Mouse (Mus musculus) splenic B cell, adult 2 months (primary cell): ENCODE data around the gene Zfp979.

ENCODE experiments used
- DNase-seq: peaks from one replicate; pipeline ENCODE4 v3.0.0-alpha.2; 2011; ENCODE audit warnings: low read depth, low spot score
- H3K27me3 ChIP-seq: 2 replicates; pipeline ENCODE4 v1.6.1; 2012; ENCODE audit warnings: mild to moderate bottlenecking, low read length, moderate library complexity, mixed read lengths; ENCODE audit not compliant: control insufficient read depth, poor library complexity, insufficient read depth, severe bottlenecking
- H3K36me3 ChIP-seq: 2 replicates; pipeline ENCODE4 v1.6.1; 2012; ENCODE audit warnings: mild to moderate bottlenecking, low read length, moderate library complexity, mixed read lengths; ENCODE audit not compliant: control insufficient read depth, poor library complexity, insufficient read depth, severe bottlenecking

Gene Zfp979

GRCm38 (mm10) chr4:147565426-147566220, 76.7 kb downstream of the Zfp979 start:
- DNase-seq: no peak
- H3K27me3 ChIP-seq: no peaks in the 10 kb centered on the region
- H3K36me3 ChIP-seq: no peaks in the 10 kb centered on the region
